Mouse (Mus musculus): ENCODE data around the gene Olfr1167. TPM values are rescaled to one million over a fixed set of nuclear protein-coding genes. Genes with fewer than 3 reads are reported as not detected.
"Not testable (repeated sequence)": the region's sequence is repeated elsewhere in the genome, so short reads cannot be mapped to it uniquely, and the experiment has no call there.

Gene Olfr1167
- not detected in 2 replicates for polyA plus RNA-seq (2012; ENCODE audit: insufficient read depth, insufficient read length, missing spikeins)

GRCm38 (mm10) chr2:88155093-88155492 is at the start of gene Olfr1167:
TSS of gene Olfr1167 (minus strand) at chr2:88155193.
- not testable (repeated sequence) for H3K4me1 ChIP-seq (ENCODE audit: control insufficient read depth, insufficient read depth, insufficient read length, low read length); H3K4me3 ChIP-seq (ENCODE audit: insufficient read depth, low read depth, low read length); H3K27ac ChIP-seq (replicated peaks; ENCODE audit: low read depth, low read length)

- Histone ChIP-seq H3K4me3 (ENCODE audit: insufficient read depth, low read depth, low read length) (no peak within 1 kb of the TSS), H3K27ac (replicated peaks; ENCODE audit: low read depth, low read length) (no peak within 1 kb of the TSS), H3K4me1 (ENCODE audit: control insufficient read depth, insufficient read depth, insufficient read length, low read length) (no peaks in the 10 kb centered on the region)
Measured at GRCm38 (mm10) chr2:88181580-88181979, 26.6 kb upstream of the Olfr1167 start, which contains the start of gene Olfr1168. TSS of gene Olfr1168 (plus strand) at chr2:88181880.

- Histone ChIP-seq H3K27ac (replicated peaks; ENCODE audit: low read depth, low read length) (no peak within 1 kb of the TSS), H3K4me3 (ENCODE audit: insufficient read depth, low read depth, low read length) (no peak within 1 kb of the TSS), H3K4me1 (ENCODE audit: control insufficient read depth, insufficient read depth, insufficient read length, low read length) (no peaks in the 10 kb centered on the region)
Measured at GRCm38 (mm10) chr2:88128172-88128571, 26.8 kb downstream of the Olfr1167 start, which contains the start of gene Olfr1166. TSS of gene Olfr1166 (minus strand) at chr2:88128272.

Other genes with a start within 250 kb of the Olfr1167 start
- not detected in 2 replicates for gene Olfr1155, start 210.1 kb downstream of the Olfr1167 start, polyA plus RNA-seq (2012; ENCODE audit: insufficient read depth, insufficient read length, missing spikeins)
- not detected in 2 replicates for gene Olfr1156, start 202.1 kb downstream of the Olfr1167 start, polyA plus RNA-seq (2012; ENCODE audit: insufficient read depth, insufficient read length, missing spikeins)
- gene Olfr1157, start 186.9 kb downstream of the Olfr1167 start, polyA plus RNA-seq (2012; ENCODE audit: insufficient read depth, insufficient read length, missing spikeins): not detected in 2 replicates
- gene Olfr74, start 180.5 kb downstream of the Olfr1167 start, polyA plus RNA-seq (2012; ENCODE audit: insufficient read depth, insufficient read length, missing spikeins): not detected in 2 replicates
- gene Olfr1158, start 165.1 kb downstream of the Olfr1167 start, polyA plus RNA-seq (2012; ENCODE audit: insufficient read depth, insufficient read length, missing spikeins): not detected in 2 replicates
- gene Olfr1160, start 146.9 kb downstream of the Olfr1167 start, polyA plus RNA-seq (2012; ENCODE audit: insufficient read depth, insufficient read length, missing spikeins): not detected in 2 replicates
- not detected in 2 replicates for gene Olfr1161, start 132.4 kb downstream of the Olfr1167 start, polyA plus RNA-seq (2012; ENCODE audit: insufficient read depth, insufficient read length, missing spikeins)
- not detected in 2 replicates for gene Olfr73, start 117.5 kb downstream of the Olfr1167 start, polyA plus RNA-seq (2012; ENCODE audit: insufficient read depth, insufficient read length, missing spikeins)
- not detected in 2 replicates for gene Olfr1162, start 104.1 kb downstream of the Olfr1167 start, polyA plus RNA-seq (2012; ENCODE audit: insufficient read depth, insufficient read length, missing spikeins)
- not detected in 2 replicates for gene Olfr1163, start 83.4 kb downstream of the Olfr1167 start, polyA plus RNA-seq (2012; ENCODE audit: insufficient read depth, insufficient read length, missing spikeins)
- not detected in 2 replicates for gene Olfr1164, start 61.2 kb downstream of the Olfr1167 start, polyA plus RNA-seq (2012; ENCODE audit: insufficient read depth, insufficient read length, missing spikeins)
- gene Olfr1166, start 26.9 kb downstream of the Olfr1167 start, polyA plus RNA-seq (2012; ENCODE audit: insufficient read depth, insufficient read length, missing spikeins): not detected in 2 replicates
- not detected in 2 replicates for gene Olfr1168, start 26.7 kb upstream of the Olfr1167 start, polyA plus RNA-seq (2012; ENCODE audit: insufficient read depth, insufficient read length, missing spikeins)
- not detected in 2 replicates for gene Olfr1170, start 73.1 kb upstream of the Olfr1167 start, polyA plus RNA-seq (2012; ENCODE audit: insufficient read depth, insufficient read length, missing spikeins)
- gene Olfr1173, start 124.7 kb upstream of the Olfr1167 start, polyA plus RNA-seq (2012; ENCODE audit: insufficient read depth, insufficient read length, missing spikeins): not detected in 2 replicates
- gene Olfr1174-ps, start 159.9 kb upstream of the Olfr1167 start, polyA plus RNA-seq (2012; ENCODE audit: insufficient read depth, insufficient read length, missing spikeins): not detected in 2 replicates
- not detected in 2 replicates for gene Olfr1175-ps, start 172.0 kb upstream of the Olfr1167 start, polyA plus RNA-seq (2012; ENCODE audit: insufficient read depth, insufficient read length, missing spikeins)
- not detected in 2 replicates for gene Olfr1176, start 181.5 kb upstream of the Olfr1167 start, polyA plus RNA-seq (2012; ENCODE audit: insufficient read depth, insufficient read length, missing spikeins)
- not detected in 2 replicates for gene Olfr1177-ps, start 191.3 kb upstream of the Olfr1167 start, polyA plus RNA-seq (2012; ENCODE audit: insufficient read depth, insufficient read length, missing spikeins)
- gene Olfr1178, start 231.9 kb upstream of the Olfr1167 start, polyA plus RNA-seq (2012; ENCODE audit: insufficient read depth, insufficient read length, missing spikeins): not detected in 2 replicates

Data from brown adipose tissue, adult 24 weeks (tissue).